Mouse (Mus musculus): Measurements from ENCODE around the gene Coro1a. TPM values are rescaled to one million over a fixed set of nuclear protein-coding genes. Genes with fewer than 3 reads are reported as not detected.

Coro1a gene
- 13.7 TPM in 2 replicates for polyA plus RNA-seq (2012)

DNA sequence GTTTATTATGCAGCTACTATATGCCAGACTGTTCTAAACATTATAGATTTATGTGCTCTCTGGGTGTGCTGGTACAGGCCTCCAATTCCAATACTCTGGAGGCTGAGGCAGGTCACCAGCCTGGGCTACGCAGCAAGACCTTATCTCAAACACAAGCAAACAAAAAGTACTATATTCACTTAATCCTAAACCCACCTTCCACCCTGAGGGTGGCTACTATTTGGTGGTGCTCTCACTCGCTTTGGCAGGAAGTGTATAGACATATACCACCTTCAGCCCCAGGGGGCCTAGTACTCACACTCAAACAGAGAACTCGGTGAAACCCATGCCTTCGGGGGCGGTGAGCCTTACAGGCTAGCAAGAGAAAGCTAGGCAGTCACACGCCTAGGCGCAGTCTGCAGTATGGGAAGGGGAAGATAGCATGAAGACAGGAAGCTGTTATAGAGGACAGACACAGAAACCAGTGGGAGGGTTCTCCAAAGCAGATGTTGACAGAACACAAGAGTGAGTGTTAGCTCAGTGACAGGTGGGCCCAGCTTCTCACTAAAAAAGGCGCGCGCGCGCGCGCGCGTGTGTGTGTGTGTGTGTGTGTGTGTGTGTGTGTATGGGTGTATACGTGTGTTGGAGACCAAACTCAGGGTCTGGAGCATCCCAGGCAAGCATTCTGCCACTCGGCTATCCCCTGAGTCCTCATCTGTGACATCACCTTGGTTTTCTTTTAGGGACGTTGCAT is at the start of gene Coro1a:
TSS of gene Coro1a (minus strand) at position 346 of the 733 bp plus-strand sequence.
- TF ChIP-seq GATA1 (IDR thresholded peaks at IDR 0.05; ENCODE audit: low read length), result no peak

DNA sequence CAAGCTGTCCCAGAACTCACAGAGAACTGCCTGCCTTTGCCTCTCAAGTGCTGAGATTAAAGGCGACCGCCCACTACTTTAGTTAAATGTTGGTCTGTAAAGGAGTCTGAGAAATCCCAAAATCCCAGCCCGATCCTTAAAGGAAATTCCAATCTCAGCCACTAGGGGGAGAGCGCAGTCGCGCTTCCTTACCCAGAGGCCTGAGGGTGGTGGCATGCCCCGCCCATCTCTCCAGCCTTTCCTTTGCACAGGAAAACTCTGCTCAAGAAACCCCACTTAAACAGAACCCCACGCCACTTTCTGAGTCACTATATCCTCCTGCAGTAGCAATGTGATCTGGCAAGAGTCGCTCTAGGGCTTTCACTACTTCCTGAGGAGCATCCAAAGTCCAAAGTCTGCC is 47.3 kb upstream of the Coro1a start:
- no peak for TF ChIP-seq GATA1 (IDR thresholded peaks at IDR 0.05; ENCODE audit: low read length)

DNA sequence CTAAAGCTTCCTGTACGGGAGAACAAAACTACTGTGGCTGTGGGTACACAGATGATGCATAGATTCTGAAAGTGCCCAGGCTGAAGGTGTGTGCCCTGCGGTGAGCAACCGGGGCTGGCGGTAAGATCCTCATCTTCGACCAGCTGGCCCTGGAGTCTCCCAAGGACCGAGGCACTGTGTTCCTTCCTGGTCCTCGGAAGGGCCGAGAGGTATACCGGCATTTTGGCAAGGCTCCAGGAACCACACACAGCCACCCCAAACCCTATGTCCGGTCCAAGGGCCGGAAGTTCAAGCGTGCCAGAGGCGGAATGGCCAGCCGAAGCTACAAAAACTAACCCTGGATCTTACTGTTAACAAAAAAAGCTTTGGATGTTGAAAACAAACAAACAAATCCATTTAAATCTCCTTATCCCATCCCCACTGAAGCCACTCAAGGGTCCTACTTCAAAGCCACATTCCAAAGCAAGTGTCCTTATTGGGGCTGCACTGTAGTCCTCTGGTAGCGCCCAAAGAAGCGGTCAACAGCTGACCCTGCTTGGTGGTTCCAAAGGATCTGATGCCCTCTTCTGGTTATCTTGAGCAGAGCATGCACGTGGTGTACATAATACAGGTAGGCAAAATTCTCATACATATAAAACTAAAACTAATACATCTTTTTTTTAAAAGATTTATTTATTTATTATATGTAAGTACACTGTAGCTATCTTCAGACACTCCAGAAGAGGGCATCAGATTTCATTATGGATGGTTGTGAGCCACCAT is 42.2 kb upstream of the Coro1a start:
- no peak for TF ChIP-seq GATA1 (IDR thresholded peaks at IDR 0.05; ENCODE audit: low read length)

DNA sequence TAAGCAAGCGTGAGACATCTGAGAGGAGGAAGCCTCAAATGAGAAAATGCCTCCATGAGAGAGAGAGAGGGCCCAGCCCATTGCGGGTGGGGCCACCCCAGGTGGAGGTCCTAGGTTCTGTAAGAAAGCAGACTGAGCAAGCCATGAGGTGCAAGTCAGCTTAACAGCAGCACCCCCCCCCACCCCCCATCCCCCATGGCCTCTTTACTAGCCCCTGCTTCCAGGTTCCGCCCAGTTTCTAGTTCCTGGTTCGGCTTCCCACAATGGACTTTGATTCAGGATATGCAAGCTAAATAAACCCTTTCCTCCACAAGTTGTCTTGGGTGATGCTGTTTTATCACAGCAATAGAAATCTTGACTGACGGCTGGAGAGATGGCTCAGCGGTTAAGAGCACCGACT is 41.2 kb upstream of the Coro1a start:
- TF ChIP-seq GATA1 (IDR thresholded peaks at IDR 0.05; ENCODE audit: low read length), result no peak

DNA sequence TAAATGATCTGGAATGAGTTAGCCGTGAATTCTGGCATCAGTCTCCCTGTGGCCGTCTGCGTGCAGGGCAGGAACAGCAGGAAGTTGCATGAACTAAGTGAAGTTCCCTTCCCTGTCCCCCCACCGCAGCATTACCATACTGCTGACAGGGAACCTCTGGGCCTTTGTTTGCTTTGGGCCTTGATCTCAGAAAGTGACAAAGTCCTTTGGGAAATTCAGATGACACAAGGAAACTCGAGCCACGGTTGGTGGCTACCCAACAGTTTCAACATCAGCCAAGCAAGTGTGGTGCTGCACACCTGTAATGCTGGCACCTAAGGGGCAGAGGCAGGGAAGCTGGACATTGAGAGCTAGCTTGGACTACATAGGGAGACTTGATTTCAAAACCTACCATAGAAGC is 39.2 kb upstream of the Coro1a start:
- TF ChIP-seq GATA1 (IDR thresholded peaks at IDR 0.05; ENCODE audit: low read length), result no peak

DNA sequence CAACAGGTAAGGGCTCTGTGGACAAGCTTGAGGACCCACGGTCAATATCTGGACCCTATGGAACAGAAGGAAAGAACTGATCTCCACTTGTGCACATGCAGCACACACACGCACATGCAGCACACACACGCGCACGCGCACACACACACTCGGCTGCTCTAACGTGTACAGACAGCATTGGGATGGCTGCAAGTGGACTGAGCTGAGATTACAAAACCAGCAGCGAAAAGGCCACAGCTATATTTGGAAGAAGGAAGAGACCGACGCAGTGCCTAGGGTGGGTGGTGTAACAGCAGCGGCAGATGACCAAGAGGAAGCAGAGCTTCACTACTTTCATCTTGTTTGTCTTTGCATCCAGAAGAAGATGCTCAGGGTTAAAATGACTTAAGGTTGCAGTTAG is 38.5 kb upstream of the Coro1a start:
- no peak for TF ChIP-seq GATA1 (IDR thresholded peaks at IDR 0.05; ENCODE audit: low read length)

DNA sequence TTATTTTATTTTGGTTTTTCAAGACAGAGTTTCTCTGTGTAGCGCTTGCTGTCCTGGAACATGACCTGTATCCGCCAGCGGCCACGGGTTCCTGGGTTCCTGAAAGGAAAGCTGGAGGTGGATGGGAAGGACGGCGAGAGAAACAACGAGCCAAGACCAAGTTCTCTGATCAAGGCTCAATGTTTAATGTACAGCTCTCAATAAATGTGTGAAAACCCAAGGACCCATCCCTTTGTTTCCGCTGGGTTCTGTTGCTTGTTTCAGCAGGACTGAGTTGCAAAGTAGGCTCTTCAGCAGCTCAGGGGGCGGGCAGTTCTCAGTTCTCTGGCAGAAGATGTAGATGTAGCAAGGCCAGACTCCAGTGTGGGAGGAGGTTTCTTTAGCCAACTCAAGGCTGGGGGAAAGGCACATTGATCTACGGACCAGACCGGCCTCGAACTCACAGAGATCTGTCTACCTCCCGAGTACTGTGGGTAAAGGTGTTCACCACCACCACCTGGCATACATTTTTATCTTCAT is 34.4 kb upstream of the Coro1a start:
- no peak for TF ChIP-seq GATA1 (IDR thresholded peaks at IDR 0.05; ENCODE audit: low read length)

DNA sequence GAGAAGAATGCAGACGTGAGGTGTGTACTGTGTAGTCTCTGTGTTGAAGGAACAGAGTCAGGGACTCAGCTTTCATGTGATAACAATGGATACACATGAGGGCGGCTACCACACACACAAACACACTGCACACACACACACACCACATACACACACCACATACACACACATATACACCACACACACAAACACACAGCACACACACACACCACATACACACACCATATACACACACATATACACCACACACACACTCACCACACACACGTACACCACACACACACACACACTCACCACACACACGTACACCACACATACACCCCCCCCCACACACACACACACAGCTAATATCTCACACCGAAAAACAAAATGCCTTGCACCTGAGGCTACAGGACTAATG is 33.9 kb upstream of the Coro1a start:
- TF ChIP-seq GATA1 (IDR thresholded peaks at IDR 0.05; ENCODE audit: low read length), result no peak

DNA sequence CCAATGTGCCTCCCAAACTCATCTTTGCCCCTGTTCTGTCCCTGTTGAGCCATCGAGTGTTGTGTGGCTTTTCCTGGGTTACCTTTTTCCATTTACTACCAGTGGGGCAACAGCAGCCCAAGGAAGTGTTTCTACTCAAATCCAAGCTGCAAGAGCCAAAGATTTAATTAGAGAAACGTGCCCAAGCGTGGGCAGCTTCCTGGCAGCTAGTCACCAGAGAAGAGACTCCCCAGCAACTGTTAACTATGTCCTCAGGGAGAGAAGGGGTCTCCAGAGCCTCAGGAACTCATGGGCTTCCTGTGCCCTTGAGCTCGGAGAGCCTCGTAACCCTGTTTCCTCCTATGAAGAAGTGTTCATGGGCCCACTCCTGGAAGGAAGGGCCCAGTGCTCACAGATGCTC is 33.4 kb upstream of the Coro1a start:
- no peak for TF ChIP-seq GATA1 (IDR thresholded peaks at IDR 0.05; ENCODE audit: low read length)

DNA sequence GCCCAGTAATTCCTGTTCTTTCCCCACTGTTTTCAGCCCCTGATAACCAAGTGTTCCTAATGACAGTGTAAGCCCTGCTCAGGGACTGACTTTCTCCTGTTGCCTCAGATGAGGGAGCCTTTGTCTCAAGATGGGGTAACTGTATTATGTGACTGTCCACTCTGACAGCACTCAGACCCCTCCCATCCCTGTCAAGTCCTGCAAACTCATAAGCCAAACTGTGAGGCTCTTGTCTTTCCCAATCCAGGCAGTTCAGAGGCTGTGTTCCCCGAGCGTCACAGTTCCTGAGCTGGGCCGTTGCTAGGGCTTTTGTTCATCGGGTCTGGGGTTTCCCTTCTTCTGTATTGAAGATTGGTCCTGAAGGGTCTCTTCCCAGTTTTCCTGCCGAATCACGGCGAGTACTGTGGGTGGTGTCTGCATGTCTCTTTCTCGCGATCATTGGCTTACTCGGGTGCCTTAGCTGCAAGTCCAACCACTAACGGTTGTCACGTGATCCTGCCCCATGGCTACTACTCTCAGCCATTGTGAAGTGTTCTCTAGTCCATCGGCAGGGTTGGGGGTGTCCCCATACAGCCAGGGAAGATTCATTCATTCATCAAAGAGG is 32.6 kb upstream of the Coro1a start:
- no peak for TF ChIP-seq GATA1 (IDR thresholded peaks at IDR 0.05; ENCODE audit: low read length)

DNA sequence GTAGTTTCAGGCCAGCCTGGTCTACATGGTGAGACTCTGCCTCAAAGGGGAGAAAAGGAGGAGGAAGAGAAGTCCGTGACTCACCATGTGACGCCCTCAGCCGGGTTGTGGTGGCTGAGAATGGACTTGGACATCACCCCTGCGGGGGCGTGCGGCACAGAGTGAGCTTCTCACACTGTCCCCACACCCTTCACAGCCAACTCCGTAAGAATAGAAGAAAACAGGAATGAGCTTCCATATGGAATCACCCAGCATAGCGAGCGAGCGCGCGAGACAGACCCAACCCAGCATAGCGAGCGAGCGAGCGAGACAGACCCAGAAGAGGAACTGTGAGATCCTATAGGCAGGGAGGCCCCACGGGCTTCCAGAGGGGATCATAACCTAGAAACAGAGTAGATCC is 32.0 kb upstream of the Coro1a start:
- TF ChIP-seq GATA1 (IDR thresholded peaks at IDR 0.05; ENCODE audit: low read length), result no peak

DNA sequence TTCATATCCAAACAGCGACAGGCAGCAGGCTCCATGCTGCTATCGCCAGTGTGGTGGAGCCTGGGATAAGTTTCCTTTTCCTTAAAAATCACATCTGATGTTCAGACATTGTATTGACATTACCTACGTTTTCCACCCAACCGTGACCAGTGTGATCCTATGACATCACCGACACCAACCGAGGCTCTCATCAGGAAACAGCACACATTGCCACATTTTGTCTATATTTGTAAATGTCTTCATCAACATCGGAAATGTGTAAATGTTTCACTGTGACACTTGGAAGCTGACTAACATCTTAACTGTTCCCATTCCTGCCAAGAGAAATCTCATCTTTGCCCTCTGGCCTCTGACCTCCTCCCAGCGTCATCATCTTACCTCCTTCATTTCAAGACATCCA is 28.5 kb upstream of the Coro1a start:
- TF ChIP-seq GATA1 (IDR thresholded peaks at IDR 0.05; ENCODE audit: low read length), result no peak

DNA sequence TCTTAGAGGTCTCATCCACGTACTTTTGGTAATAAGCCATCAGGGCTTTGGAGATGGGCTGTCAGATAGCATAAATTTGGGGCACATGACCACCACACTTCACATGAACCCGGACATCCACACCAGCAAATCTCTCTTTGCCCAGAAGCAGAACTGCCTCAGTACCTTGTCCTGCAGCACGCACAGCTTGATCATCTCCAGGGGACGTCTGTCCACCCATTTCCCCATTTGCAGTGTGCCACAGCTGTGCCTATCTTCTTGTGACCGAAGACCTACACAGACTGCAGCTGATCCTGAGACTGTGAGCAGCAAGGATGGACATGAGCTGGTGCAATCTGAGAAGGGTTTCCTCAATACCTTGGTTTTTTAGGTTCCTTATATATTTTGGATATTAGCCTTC is 18.1 kb upstream of the Coro1a start:
- TF ChIP-seq GATA1 (IDR thresholded peaks at IDR 0.05; ENCODE audit: low read length), result no peak

DNA sequence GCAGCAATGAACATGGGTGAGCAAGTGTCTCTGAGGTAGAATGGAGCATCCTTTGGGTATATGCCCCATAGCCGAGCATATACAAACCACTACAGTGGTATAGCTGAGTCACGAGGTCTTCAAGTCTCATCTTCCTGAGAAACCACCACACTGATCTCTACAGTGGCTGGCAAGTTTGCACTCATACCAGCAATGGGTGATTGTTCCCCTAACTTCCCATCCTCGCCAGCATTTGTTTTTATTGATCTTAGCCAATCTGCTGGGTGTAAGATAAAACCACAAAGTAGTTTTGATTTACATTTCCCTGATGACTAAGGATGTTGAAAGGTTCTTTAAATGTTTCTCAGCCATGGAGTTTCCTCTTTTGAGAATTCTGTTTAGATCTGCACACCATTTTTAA is 17.5 kb upstream of the Coro1a start:
- TF ChIP-seq GATA1 (IDR thresholded peaks at IDR 0.05; ENCODE audit: low read length), result no peak

DNA sequence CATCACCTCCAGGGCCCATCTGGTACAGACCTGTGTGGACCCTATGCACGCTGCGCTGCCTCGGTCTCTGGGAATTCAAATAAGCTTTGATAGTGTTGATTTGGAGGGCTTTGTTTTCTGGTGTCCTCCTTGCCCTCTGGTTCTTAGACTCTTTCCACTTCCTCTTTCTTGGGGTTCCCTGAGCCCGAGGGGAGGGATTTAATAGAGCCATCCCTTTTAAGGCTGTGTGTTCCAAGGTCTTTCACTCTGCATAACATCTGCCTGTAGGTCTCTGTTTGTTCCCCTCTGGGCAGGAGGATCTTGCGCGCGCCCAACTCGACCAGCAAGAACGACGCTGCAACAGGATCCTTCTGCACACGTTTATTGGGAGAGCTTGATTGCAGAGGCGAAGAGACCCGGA is 14.0 kb upstream of the Coro1a start:
- no peak for TF ChIP-seq GATA1 (IDR thresholded peaks at IDR 0.05; ENCODE audit: low read length)

DNA sequence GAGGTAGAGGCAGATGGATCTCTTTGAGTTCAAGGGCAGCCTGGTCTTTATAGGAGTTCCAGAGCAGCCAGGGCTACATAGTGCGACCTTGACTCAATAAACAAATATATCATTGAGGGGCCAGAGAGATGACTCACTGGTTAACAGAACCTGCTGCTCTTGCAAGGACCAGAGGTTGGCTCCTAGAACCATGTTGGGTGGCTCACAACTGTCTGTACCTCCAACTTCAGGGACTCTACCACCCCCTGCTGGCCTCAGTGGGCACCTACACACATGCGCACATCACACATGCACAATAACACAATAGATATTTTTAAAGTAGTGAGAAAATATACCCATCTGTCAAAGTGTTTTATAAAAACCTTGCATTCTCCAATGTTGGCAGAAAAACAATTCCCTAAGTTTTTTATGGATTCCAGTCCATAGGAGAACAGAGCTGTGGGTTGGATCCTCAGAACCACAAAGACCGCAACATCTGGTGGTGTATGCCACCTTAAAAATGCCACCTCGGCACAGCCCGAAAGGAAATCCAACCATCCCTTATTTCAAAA is 11.3 kb upstream of the Coro1a start:
- TF ChIP-seq GATA1 (IDR thresholded peaks at IDR 0.05; ENCODE audit: low read length), result no peak

All from G1E-ER4 (cell line).